Mouse (Mus musculus) hindbrain, embryonic 13.5 days (tissue): ENCODE measurements at regions not wholly inside any gene's neighbourhood (a gene's known extent, or its start where the extent isn't known, plus 50 kb on each side); places are given as distances from the start of the nearest gene placed in this dataset.

Experiments used
- ATAC-seq: fragments of 200-750 bp; cut with Nextera tagmentation; 2 replicates; pipeline ENCODE4 v1.8.0; 2017; ENCODE audit warnings: moderate TSS enrichment; ENCODE audit not compliant: low FRiP score
- H3K27ac ChIP-seq: fragments of 300-500 bp; sonication (generic); 2 replicates; pipeline ENCODE4 v1.5.1; 2015; ENCODE audit warnings: inconsistent platforms, mild to moderate bottlenecking, moderate library complexity
- H3K27me3 ChIP-seq: fragments of 300-500 bp; sonication (generic); 2 replicates; pipeline ENCODE4 v1.6.1; 2015; ENCODE audit warnings: mild to moderate bottlenecking, inconsistent platforms
- H3K36me3 ChIP-seq: fragments of 300-500 bp; sonication (generic); 2 replicates; pipeline ENCODE4 v1.6.1; 2015; ENCODE audit warnings: mild to moderate bottlenecking, inconsistent platforms
- H3K4me1 ChIP-seq: fragments of 300-500 bp; sonication (generic); replicated peaks from 2 replicates; pipeline ENCODE4 v1.6.1; 2015; ENCODE audit warnings: inconsistent platforms
- H3K4me2 ChIP-seq: fragments of 300-500 bp; sonication (generic); 2 replicates; pipeline ENCODE4 v1.6.1; 2015; ENCODE audit warnings: inconsistent platforms, mild to moderate bottlenecking, moderate library complexity
- H3K4me3 ChIP-seq: fragments of 300-500 bp; sonication (generic); 2 replicates; pipeline ENCODE4 v1.5.1; 2015; ENCODE audit warnings: mild to moderate bottlenecking, inconsistent platforms
- H3K9ac ChIP-seq: fragments of 300-500 bp; sonication (generic); 2 replicates; pipeline ENCODE4 v1.6.1; 2015; ENCODE audit warnings: mild to moderate bottlenecking, inconsistent platforms
- H3K9me3 ChIP-seq: fragments of 300-500 bp; sonication (generic); 2 replicates; pipeline ENCODE4 v1.6.1; 2016; ENCODE audit warnings: inconsistent platforms
- WGBS: fragments of 180-500 bp; shearing (Covaris S2); methylation state at CpG from one replicate; pipeline ENCODE4 v1.1.7; 2015; 5-methylcytosine and 5-hydroxymethylcytosine counted together

- no peaks in the 10 kb centered on the region for H3K9me3 ChIP-seq
- H3K4me3 ChIP-seq: no peak overlapping the region
- no peak overlapping the region for H3K9ac ChIP-seq
- no peak overlapping the region for H3K4me2 ChIP-seq
- 74% methylated on average over 1 of the region's 1 CpGs for WGBS
- H3K4me1 ChIP-seq: 0 out of 2 replicates have a peak, but pooled peaks cover 4% of the 10 kb centered on the region
- no peak for ATAC-seq
- H3K27ac ChIP-seq: no peak overlapping the region
- no peaks in the 10 kb centered on the region for H3K27me3 ChIP-seq
- no peaks in the 10 kb centered on the region for H3K36me3 ChIP-seq
Measured at GRCm38 (mm10) chr16:63412656-63413055, 451.3 kb downstream of the Epha3 start.

DNA sequence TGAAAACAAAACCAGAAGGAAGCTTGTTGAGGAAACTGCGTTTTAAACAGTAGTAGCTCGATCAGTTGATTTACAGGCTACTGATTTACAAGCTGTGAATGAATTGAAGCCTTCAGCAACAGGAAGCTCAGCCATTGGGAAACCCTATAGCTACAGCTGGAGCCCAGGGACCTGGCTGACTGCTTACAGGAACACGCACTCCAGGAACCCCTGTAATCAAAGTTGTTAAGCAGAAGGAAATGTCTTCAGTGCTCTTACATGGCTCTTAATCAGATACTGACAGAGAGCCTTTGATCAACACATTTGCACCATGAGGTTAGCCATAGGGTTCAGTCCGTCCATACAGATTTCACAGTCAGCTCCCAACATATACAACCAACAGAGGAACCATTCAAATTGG is 411.7 kb downstream of the Epha3 start:
- Histone ChIP-seq H3K27me3 (no peaks in the 10 kb centered on the region), H3K9ac (no peak overlapping the region), H3K4me1 (no peaks in the 10 kb centered on the region), H3K4me3 (no peak overlapping the region), H3K4me2 (no peak overlapping the region), H3K36me3 (no peaks in the 10 kb centered on the region), H3K9me3 (no peaks in the 10 kb centered on the region), H3K27ac (no peak overlapping the region)
- ATAC-seq: no peak
- 69% methylated on average over 4 of the region's 4 CpGs for WGBS

DNA sequence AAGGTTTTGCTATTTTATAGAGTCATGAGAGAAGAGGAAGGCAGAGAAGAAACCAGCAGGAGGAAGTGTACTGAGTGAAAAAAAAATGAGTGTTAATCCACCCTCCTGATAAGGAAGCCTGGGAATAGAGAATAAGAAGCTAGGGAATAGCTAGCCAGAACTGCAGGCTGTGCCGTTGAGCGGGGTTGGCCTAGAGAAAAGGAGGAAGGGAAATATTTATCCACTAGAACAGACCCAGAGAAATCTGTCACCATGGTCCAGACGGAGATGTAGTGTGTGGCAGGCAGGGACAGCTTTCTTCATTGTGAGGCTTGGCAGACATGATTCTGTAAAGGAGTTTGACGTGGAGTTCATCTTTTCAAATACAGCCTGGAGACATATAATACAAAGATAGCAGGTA is 397.4 kb downstream of the Epha3 start:
- 84% methylated on average over 4 of the region's 4 CpGs for WGBS
- Histone ChIP-seq H3K4me3 (no peak overlapping the region), H3K4me2 (no peak overlapping the region), H3K9me3 (no peaks in the 10 kb centered on the region), H3K27ac (no peak overlapping the region), H3K27me3 (no peaks in the 10 kb centered on the region), H3K9ac (no peak overlapping the region), H3K36me3 (no peaks in the 10 kb centered on the region), H3K4me1 (no peaks in the 10 kb centered on the region)
- no peak for ATAC-seq

DNA sequence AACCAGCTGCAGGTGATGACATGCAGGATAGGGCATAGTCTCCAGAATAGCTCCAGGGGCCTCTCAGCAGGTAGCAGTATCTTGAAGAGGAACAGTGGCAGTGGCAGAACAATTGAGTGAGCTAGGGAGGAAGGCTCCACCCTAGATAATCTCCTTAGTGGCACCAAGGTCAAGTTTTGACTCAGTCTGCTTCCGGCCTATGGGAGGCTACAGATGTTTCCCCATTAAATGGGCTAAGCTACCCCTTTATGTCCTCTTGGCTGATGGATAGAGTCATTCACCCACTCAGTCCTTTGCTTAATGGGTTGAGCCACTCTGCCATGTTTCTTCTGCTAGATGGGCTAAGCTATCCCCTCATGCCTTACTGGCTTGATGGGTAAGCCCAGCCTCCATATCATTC is 395.1 kb downstream of the Epha3 start:
- Histone ChIP-seq H3K27me3 (no peaks in the 10 kb centered on the region), H3K4me2 (no peak overlapping the region), H3K36me3 (no peaks in the 10 kb centered on the region), H3K4me3 (no peak overlapping the region), H3K4me1 (no peaks in the 10 kb centered on the region), H3K9me3 (no peaks in the 10 kb centered on the region), H3K9ac (no peak overlapping the region), H3K27ac (no peak overlapping the region)
- 93% methylated on average over 1 of the region's 1 CpGs for WGBS
- ATAC-seq: no peak
